Mouse (Mus musculus): ENCODE measurements around the gene Pde10a.

Pde10a gene

GRCm38 (mm10) chr17:8801083-8801854, 276.1 kb downstream of the Pde10a start:
- peak in 1 of 2 experiments; percentile 53 for DNase-seq (ENCODE audit: low spot score in 2 of 2)

DNA sequence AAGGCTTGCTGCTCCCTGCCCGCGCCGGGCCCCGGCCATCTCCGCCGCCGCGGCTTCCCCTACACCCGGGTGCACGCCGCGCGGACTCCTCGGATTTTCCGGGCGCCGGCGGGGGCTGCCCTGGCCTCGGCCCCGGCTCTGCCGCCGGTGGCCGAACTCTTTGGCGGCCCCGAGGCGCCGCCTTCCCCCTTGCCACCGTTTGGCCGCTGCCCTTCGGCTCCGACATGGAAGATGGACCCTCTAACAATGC, 276.6 kb downstream of the Pde10a start:
- DNase-seq (ENCODE audit: low spot score in 2 of 2) = no peak

- DNase-seq (ENCODE audit: low spot score in 2 of 2) = no peak
Measured at GRCm38 (mm10) chr17:8802161-8802888, 277.2 kb downstream of the Pde10a start.

DNA sequence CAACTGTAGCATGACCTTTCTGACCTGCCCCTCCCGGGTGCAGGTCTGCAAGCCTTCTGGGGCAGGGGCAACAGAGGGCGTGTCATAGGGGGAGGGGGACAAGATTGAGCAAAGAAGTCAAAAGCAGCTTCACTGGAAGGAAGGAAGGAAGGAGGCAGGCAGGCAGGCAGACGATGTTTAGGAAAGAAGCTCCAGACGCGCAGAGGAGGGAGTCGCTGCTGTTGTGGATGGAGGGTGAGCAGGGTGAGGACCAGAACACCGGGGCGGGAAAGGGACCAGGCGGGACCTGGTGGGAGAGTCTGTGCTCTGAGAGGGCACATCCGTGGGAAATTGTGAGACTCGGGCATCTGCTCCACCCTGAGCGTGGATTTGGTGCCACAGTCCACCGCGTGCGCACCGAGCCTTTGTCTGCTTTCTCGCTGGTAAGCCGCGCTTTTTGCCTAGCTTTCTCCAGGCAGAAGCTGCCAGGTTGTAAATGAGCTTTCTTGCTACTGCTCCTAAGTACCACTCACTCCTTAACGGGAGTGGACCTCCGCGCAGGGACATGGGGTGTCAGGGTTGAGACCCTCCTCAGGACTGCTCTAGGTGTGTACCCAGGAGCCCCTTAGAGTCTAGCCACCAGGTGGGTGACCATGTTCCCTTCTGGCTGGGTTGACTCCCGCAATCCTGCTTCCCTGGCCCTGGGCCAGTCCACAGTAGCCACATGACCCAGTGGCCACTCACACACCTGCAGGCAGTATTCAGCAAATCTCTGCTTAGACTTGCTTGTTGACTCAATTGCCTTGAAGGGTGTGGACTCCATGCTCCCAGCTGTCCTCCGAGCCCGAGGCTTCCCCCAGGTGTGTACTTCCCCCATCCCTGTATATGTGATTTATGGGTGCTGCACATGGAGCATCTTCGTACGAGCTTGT, 278.0 kb downstream of the Pde10a start:
- no peak for DNase-seq (ENCODE audit: low spot score in 2 of 2)

GRCm38 (mm10) chr17:8807345-8807744, 282.2 kb downstream of the Pde10a start:
- DNase-seq (ENCODE audit: low spot score in 2 of 2) = no peak

GRCm38 (mm10) chr17:8809771-8810170, 284.6 kb downstream of the Pde10a start:
- DNase-seq (ENCODE audit: low spot score in 2 of 2) = no peak

GRCm38 (mm10) chr17:8810201-8810600, 285.0 kb downstream of the Pde10a start:
- no peak for DNase-seq (ENCODE audit: low spot score in 2 of 2)

- no peak for DNase-seq (ENCODE audit: low spot score in 2 of 2)
Measured at GRCm38 (mm10) chr17:8812228-8812865, 287.2 kb downstream of the Pde10a start.

DNA sequence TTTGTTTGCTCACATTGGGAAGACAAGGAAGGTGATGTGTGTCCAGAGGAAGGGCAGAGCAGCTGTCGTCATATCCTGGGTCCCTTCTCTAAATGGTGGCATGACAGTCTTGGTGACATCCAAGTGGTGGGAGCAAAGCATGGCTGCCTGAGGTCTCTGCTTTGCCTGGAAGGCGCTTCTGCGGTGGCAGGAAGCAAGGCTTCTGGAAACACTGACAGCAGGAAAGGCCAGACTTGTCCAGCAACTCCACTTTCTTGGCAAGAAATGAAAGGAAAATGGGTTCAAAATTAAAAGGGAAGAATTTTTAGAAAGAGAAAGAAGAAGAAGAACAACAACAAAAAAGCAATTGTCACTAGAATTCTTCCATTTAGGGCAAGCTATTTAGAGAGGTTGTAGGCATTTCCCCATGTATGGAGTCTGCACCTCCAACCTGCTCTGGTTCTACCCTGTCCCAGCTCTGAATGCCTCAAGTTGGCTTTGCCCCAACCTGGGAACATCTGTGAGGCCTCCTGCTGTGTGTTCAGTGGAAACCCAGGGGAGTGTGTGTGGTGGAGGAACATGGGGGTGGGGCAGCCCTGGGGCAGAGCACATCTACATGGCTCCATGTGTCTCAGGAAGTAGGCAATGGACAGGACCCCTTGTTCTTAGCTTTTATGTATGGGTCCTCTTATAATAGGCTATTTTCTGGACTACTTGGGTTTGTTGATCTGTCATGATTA, 288.8 kb downstream of the Pde10a start:
- DNase-seq (ENCODE audit: low spot score in 2 of 2) = no peak

GRCm38 (mm10) chr17:8815376-8815775, 290.2 kb downstream of the Pde10a start:
- DNase-seq (ENCODE audit: low spot score in 2 of 2) = no peak

- no peak for DNase-seq (ENCODE audit: low spot score in 2 of 2)
Measured at GRCm38 (mm10) chr17:8815864-8816263, 290.7 kb downstream of the Pde10a start.

DNA sequence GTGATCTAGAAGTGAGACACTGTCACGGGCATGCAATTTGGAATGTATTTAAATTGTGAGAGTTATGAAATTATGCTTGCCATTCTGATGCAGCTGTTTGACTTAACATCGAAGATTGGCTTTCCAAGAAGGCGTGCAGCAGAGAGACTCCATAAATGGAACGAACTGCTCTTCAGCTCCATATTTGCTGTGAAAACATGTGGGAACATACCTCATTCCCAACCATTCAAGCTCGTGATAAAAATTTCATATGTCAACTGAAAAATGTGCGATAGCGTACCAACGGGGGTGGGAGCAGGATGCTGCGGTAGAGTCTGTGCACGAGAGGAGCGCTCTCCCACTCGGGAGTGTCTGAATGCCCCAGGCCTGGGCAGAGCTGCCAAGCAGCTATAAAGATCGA, 293.5 kb downstream of the Pde10a start:
- no peak for DNase-seq (ENCODE audit: low spot score in 2 of 2)

DNA sequence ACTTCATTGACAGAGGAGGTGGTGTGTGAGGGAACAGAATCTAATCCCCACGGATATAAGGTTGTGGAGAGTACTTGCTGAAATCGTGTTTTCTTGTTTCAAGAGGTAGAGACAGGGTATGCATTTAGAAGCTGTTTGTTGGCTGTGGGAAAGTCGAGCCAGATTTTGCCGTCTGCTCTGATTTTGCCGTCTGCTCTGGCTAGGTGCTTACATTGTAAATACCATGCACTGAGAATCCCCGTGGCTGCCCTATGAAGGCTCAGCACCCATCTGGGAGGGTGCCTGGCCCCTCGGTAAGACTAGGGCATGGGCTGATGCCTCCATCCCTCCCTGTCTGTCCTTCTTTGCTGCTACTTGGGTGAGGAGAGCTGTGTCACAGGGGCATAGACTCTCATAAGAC, 298.4 kb downstream of the Pde10a start:
- no peak for DNase-seq (ENCODE audit: low spot score in 2 of 2)

DNA sequence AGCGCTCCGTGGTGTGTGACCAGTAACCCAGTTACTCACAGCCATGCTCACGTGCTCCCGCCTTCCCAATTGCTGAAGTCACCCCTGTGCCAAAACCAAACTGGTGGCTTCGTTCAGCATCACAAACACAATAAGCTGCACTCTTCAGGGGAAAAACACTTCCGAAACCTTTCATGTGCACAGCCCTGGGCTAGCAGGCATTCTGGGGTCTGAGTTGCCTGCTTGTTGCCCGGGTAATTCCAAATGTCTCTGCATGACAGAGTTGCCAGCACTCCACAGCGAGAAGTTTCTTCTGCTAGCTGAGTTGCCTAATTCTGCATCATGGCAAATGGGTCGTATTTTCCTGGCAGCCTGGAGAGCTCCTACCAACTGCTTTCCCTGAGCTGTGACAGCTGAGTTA, 302.0 kb downstream of the Pde10a start:
- DNase-seq (ENCODE audit: low spot score in 2 of 2) = no peak

DNA sequence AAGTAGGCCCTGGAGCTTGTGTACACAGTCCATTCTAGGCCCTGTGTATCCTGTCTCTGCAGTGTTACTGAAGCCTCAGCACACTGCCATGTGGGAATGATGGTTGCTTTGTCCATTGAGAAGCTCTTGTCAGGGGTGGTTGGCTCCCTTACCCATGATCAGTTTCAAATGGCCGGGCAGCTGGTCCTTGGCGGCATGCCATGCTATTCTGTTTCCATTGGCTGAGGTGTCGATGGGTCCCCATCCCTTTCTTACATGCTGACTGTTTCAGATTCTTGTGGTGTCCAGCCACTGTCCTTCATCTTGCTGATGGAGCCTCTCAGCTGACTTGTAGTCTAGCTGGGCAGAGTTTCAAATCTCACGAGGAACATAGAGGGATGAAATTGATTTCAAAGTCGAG, 305.8 kb downstream of the Pde10a start:
- DNase-seq (ENCODE audit: low spot score in 2 of 2) = no peak

DNA sequence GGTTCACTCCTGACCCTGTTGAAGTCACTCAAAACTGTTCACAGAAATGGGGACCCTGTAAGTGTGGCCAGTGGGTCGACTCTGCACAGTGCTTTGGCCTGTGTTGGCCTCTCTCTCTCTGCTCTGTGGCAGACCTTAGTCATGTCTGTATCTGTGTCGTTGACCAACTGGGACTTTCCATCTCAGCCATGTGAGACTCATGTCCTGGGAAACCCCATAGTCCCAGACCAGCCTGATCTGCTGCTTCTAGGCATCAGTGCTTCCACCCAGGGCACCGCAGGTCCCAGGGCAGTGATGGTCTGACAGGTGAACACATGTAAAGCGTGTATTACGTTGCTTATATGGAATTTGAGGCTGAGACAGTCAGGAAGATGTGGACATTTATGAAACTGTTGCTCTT, 311.1 kb downstream of the Pde10a start:
- no peak for DNase-seq (ENCODE audit: low spot score in 2 of 2)

DNA sequence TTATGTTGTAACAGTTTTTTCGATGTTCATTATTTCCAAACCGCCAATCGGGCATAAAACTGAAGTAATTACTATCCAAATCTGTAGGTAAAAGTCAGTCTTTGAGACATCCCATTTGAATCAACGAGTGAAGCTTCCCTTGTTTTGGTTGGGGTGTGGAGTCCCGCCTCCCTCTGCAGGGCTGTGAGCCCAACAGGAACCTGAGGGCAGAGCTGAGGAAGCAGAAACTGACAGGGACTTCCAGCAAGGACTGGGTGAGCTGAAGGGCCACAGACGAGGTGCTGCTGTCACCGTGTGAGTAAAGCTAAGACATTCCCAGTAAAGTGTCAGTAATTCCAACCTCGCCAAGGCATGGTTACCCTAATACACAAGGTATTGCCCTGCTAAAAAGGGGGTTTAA, 313.1 kb downstream of the Pde10a start:
- DNase-seq (ENCODE audit: low spot score in 2 of 2) = no peak

DNA sequence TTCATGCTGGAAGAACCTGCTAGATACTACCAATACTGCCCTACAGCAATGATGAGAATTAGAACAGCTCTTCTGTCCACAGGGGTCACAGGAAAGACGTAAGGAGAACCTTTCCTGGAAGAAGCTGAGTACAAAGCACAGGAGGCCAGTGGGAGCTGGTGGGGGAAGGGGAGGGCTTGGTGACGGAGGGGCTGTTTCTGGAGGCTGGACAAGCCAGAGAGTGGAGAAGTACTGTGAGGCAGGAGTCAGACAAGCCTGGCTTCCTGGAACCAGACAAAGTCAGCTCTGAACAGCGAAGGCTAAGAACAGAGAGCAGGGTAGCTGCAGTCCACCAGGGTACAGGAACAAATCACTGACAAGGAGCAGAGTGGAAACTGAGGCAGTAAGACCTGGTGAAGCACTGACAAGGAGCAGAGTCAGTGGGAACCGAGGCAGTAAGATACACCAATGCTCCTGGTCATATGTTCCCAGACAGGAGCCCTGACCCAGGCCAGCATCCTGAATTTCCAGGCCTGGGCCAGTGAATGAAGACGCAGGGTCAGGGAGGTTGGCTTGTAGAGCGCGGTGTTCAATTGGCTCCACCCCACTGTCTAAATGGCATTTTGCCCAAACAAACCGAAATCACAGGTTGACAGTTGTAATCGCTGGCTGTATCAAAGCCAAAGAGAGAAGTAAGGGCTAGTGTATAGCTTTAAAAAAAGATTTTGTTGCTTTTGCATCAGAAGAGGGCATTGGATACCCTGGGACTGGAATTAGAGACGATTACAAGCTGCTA, 314.3 kb downstream of the Pde10a start:
- DNase-seq (ENCODE audit: low spot score in 2 of 2) = no peak

DNA sequence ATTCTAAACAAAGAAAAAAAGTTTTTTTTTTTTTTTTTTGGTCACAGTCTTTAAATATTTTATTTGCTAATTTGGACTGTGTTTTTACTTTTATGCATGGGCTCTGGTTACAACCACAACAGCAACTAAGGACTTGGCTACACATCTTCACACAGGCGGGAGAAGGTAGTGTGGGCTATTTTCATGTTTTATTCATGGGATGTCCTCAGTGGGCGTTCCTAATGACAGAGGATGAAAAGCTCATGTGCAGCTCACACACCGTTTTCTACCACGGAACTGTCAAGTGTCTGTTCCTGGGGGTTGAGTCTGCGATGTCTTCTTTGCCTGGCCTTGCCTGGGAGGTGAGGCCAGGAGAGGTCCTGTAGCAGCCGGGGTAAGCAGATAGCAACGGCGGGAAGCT, 315.9 kb downstream of the Pde10a start:
- DNase-seq (ENCODE audit: low spot score in 2 of 2) = no peak

DNA sequence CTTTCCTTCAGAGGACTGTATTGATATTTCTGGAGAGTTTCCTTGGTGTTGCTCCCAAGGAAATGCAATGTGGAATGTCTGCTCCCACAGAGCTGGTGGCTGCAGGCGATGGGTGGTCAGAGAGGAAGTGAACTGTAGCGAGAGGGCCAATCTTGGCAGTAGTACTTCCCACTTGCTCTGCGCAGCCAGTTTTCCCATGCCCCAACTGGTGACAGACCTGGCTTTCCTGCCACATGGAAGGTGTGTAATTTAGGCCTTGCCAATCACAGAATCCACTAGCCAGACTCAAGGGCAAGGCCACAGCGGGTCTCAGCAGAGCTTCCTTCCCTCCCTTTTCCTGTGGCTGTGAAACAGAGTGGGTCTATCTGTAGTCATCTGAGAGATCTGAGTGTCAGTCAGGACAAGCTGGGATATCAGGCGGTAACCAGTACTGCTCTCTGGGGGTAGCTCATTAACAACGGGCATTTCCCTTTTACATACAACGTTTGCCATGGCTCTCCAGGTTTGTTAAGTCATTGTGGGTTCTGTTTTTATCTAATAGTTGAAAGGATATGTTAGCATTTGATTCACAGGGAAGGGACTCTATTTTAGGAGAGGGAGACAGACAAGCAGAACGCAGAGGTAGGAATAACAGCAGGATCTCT, 316.8 kb downstream of the Pde10a start:
- no peak for DNase-seq (ENCODE audit: low spot score in 2 of 2)
